Mouse (Mus musculus) olfactory bulb, adult 2 months (tissue): ENCODE data around the gene Mettl14.

Experiments used
- CTCF ChIP-seq: fragments of 200-500 bp; IDR thresholded peaks from 2 replicates; pipeline ENCODE4 v1.5.1; 2012; ENCODE audit warnings: low read depth, mild to moderate bottlenecking, low read length, moderate library complexity; ENCODE audit not compliant: insufficient read depth
- POLR2A ChIP-seq: fragments of 200-500 bp; IDR thresholded peaks from 2 replicates; pipeline ENCODE4 v1.6.1; 2012; ENCODE audit warnings: mild to moderate bottlenecking, low read depth, low read length, moderate library complexity; ENCODE audit not compliant: insufficient read depth

DNA sequence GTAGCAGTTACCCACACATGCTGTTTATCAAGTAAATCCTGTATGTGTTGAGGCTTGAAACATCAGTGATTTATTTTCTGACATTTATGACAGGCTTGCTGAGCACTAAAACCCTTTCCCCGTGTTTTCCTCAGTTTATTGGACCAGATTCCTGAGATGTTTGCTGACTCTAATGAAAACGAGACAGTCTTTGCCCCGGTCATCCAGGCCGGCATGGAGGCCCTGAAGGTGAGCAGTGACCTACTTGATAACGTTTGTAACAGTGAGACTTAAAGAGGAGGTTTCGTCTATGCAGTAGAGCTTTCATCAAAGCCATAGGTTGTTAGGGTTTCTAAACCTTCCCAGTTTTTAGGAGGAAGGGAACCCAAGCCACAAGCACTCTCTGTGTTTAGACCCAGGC, 42.2 kb downstream of the Mettl14 start:
- TF ChIP-seq POLR2A (no peak), CTCF (no peak)
